Mouse (Mus musculus) adrenal gland, postnatal 4 days (tissue): Measurements from ENCODE around the gene Tsc22d1. TPM values are rescaled to one million over a fixed set of nuclear protein-coding genes. Genes with fewer than 3 reads are reported as not detected.

Source experiments
- DNase-seq, 2 experiments: peaks; one replicate each; pipeline ENCODE4 v3.0.0; 2021 to 2022; ENCODE audit warnings: low spot score in 2 of 2, mixed read lengths in 2 of 2
- total RNA-seq, 2 experiments: library from RNA; stranded (reverse); gene quantifications; 2 replicates each; pipeline ENCODE4 v1.2.3; 2021

Gene Tsc22d1
- total RNA-seq, 2 experiments from 2014 or later: 1,342 to 1,567 TPM

DNA sequence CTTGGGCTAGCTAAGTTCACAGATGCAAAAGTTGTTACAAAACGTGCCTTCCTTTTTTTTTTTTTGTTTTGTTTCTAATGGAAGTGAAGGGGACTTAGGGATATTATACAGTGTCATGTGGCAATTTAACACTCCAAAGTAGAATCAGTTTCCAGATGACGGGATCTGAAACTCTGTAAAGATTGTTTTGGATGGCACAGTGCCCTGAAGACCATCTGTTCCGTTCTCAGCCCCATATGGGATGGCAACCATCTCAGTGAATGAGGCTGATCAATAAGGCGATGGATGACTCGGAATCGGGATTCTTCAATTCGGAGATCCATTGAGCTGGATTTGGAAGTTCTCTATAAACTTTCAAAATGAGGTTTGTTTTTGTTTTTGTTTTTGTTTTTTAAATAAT is 17.6 kb downstream of the Tsc22d1 start:
- DNase-seq: no peak

- no peak for DNase-seq
Observed at GRCm38 (mm10) chr14:76432816-76433215, 18.1 kb downstream of the Tsc22d1 start.

DNA sequence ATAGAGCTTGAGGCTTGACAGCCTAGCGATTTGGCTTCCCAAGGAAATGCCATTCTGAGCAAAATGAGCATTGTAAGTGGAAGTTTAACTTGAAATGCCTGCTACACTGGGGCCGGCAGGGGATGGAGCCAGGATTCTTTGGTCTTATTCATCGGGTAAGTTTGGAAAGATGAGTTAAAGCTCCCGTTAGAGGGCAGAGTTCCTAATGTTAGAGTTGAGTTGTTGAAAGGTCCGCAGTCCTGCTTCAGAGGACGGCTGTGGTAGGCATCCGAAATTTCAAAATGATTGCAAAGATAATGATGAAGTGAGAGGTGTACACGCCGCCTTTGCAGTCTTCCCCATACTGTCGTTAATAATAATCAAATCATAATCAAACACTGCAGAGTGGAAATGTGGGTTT is 27.4 kb downstream of the Tsc22d1 start:
- DNase-seq: no peak

- no peak for DNase-seq
Observed at GRCm38 (mm10) chr14:76448987-76449386, 34.2 kb downstream of the Tsc22d1 start.

DNA sequence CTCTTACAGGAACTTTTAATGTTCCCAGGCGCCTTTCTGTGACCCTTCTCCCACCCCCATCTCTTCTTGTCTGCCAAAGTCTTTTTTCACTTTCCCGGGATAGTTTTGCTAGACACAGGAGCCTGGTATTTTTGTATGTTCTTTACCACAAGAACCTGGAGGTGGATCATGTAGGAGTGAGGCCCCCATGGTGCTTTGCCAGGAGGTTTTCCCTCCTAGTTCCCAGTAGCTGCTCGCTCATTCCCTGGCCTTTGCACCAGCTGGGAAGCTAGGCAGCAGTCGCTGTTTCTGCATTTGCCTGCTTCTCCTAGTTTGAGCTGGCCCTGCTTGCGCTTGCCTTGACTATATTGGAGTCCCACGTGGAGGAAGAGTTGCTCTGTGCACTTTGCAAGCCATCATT is 36.2 kb downstream of the Tsc22d1 start:
- DNase-seq: no peak

DNA sequence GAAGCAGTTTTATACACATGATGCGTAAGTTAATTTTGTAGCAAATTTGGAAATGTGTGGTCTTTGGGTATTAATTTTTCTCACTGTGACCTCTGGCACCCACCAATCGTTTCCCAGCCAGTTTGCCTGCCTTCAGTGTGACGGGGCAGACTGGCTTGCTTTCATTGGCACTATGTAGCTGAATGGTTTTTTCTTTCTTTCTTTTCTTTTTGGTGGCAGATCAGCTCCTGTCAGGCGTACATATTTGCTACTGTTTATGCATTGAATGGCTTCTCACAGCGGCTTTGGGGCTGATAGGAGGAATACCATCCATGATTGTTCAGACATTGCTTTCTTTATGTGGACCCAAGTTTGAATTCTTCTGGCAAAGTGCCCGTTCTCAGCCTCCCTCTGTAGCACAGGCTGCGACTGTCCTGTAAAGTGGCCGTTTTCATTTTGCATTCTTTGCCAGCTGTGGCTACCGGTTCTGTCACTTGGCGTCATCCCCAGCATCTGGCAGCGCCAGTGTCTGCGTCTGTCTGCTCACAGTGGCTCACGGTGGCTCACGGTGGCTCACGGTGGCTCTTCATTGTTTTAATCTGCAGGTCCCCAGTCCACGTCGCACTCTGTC is 38.1 kb downstream of the Tsc22d1 start:
- DNase-seq: no peak

DNA sequence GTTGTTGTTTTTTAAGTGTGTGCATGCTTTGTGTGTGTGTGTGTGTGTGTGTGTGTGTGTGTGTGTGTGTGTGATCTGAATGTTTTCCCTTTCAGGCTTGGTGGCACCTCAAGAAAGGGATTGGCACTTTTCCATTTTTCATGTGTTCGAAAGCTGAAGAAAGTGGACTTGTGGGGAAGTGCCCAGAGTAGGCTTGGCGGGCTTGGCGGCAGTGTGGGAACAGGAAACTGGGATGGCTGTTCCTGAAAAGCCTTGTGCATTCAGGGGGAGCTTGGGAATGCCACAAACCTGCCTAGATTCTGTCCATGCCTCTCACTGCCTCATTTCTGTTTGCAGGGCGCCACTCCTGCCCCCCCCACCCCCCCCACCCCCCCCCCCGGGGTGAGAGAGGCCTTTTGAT is 39.9 kb downstream of the Tsc22d1 start:
- no peak for DNase-seq

DNA sequence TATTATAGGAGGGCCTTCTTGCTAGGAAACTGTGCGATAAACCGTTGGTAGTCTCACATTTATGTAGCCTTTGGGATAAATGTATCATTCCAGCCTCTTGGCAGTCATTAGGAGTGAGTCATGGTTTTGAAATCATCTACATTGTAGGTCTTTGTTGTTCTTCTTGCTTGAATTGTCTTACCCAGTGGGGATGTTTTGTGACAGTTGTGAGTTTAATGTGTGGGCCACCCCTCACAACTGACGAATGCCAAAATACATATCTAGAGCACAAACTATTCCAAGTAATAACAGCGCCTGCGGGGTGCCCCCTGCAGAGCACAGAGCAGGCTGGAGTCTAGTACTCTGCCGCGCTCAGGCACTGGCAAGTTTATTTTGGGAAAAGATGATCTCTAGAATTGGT is 40.4 kb downstream of the Tsc22d1 start:
- no peak for DNase-seq

DNA sequence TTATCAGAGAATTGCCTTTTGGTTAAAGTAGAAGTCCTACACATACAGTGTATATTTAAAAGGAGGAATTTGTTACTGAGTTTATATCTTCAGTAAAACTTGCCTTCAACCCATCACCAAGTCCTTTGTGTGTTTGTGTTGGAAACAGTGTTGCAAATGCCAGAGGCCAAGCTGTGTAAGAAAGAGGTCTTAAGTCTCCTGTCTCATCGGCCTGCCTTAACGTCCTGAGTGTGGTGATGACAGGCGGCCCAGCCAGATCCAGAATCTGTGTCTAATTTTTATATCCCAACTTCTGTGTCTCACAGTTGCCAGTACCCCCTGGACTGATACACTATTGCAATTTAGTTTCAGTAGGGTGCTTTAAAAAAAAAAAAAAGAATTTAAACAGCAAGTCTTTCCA is 42.9 kb downstream of the Tsc22d1 start:
- DNase-seq: no peak

- DNase-seq: no peak
Observed at GRCm38 (mm10) chr14:76460181-76460580, 45.4 kb downstream of the Tsc22d1 start.

DNA sequence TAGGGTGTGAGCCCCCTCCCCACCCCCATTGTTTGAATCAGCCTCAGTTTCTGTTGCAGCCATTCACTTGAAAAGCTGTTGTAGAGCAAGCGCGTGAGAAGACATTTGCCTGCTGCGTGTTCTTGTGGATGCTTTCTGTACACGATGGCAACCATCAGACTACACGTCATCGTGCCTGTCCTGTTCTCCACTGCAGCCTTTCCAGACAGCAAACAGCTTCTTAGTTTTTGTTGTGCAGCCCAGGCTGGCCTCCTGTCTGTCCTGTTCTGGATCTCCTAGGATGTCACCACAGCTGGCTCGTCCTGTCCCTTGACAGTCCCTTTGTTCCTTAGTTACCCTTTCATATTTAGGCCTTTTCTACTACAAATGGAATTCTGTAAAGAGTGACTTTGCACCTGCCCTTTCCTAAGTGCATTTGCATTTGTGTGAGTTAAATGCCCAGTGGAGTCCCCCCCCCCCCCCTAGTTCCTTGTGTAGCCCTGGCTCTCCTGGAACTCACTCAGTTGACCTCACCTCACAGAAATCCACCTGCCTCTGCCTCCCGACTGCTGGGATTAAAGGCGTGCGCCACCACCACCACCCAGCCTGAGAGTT is 46.5 kb downstream of the Tsc22d1 start:
- no peak for DNase-seq

DNA sequence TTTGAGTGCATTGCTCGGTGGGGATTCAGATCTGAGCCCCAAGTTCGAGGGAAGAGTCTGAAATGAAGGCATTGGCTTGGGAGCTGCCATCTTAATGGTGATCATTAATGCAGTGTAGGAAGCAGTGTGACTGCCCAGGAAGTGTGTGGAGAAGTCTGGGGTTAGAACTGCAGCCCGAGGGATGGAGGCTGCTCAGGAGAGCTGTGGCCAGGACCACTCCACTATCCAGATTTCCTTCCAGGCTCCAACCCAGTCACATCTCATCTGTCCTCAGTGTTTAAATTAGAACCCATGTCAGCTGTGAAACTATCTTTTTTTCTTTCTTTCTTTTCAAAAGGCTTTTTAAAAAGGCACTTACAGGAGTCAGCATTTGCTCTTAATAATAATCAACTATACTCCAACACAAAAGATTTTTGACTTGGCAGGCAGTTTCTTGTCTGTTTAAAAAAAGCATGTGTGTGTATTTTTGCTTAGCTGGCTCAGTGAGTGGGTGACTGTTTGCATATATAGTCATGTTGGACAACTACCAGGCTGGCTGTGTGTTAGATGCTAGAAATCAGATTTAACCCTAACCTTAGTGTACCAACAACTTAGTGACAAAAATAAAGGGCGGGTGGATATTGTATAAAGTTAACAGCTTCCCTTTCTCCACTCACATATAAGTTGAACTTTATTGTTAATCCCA is 48.8 kb downstream of the Tsc22d1 start:
- no peak for DNase-seq

DNA sequence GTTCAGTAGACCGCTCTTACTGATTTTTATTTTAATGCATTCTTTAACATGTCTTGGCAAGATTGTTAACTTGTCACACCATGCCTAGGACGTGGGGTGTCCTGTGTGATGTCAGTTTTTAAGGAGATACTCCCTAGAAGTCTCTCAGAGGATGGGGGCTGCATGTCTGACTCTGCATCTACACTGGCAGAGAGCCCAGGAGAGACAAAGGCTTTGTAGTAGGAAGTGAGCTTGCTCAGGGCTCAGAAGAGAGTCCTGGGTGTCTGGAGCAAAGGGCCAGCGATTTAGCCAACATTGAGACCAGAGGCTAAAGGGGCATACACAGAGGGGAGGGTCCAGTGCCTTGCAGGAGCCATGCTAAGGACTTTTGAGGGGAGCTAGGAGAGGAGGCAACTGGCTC is 50.2 kb downstream of the Tsc22d1 start:
- DNase-seq: no peak

DNA sequence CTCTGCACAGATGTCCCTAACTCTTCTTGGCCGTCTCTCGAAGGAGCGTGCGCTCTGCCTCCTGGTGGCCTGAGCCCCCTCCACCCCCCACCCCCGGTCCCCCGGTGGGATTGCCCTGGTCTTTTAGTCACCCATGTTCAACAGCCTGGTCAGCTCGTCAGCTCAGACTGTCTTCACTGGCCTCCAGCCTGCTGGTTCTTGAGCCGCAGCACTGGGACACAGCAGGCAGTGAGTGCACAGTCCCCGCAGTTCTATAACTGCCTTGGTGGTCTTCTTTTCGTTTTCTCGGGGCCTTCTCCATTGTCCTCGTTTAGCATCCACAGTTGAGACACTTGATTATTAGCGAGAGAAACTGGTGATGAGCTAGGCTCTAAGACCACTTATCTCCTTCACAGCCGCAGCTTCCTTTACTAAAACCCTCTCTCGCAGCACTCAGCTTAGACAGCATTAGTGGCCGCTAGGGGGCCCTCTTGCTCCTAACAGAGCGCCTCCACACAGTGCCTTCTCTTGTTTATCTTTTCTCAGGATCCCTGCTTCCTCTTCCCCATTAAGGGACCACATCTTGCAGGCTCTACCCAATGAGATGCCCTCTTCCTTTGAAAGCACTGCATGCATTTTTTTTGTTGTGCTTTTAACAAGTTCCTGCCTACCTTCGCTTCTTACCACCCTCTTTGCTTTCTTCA is 52.0 kb downstream of the Tsc22d1 start:
- DNase-seq: peak; percentile 56 to 64

DNA sequence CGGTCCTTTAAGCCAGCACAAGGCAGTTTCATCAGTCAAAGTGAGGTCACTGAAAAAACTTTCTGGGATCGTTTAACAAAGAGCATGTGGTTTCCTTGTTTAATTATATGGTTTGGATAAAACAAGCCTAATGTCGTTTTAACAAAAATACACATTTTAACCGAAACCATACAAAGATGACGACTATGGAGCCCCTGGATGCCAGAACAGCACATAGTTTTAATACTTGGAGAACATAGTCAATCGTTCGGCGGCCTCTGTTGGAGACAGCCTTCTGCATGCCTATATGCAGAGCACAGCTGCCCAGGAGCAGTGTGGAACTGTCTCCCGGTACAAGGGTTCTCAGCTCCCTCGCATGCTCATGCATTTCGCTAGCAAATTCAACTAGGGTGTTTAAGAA is 53.2 kb downstream of the Tsc22d1 start:
- DNase-seq: no peak

GRCm38 (mm10) chr14:76471301-76471700 is 56.5 kb downstream of the Tsc22d1 start:
- DNase-seq: no peak

DNA sequence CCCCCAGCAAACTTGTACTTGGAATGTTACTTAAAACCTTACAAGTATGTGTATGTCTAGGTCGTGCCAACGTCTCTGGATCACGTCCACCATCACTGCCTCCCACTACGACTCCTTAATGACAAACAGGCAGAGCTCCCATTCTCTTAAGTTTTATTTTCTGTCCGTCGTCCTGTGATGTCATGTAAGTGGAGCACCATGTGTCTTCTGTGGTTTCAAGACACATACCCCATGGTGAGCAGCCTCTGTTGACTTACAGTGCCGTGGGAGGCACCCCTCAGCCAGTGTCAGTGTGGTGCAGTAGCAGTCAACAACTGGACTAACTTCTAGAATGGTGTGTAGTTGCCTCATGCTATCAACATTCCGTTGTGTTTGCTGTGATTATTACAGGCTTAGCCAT is 57.7 kb downstream of the Tsc22d1 start:
- DNase-seq: no peak

- DNase-seq: no peak
Observed at GRCm38 (mm10) chr14:76473404-76473803, 58.6 kb downstream of the Tsc22d1 start.

GRCm38 (mm10) chr14:76474165-76474564 is 59.4 kb downstream of the Tsc22d1 start:
- no peak for DNase-seq

DNA sequence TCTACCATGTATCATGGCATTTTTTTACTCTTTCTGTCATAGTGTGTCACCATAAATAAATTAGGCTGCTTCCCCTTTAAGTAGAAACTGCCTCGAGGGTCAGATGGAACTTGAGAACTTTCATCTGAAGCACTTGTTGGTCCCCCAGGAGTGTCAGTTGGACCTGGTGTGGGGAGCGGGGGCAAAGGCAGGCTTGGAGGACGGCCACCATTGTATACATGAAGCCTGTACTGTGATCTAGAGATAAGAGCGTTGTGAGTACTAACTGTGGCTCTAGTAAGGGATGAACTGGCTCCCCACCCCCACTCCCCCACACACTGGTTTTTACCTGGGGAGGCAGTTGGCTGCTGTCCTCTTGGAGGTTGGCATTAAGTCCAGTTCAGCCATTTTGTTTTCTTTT is 62.0 kb downstream of the Tsc22d1 start:
- no peak for DNase-seq

GRCm38 (mm10) chr14:76478076-76478475 is 63.3 kb downstream of the Tsc22d1 start:
- no peak for DNase-seq

DNA sequence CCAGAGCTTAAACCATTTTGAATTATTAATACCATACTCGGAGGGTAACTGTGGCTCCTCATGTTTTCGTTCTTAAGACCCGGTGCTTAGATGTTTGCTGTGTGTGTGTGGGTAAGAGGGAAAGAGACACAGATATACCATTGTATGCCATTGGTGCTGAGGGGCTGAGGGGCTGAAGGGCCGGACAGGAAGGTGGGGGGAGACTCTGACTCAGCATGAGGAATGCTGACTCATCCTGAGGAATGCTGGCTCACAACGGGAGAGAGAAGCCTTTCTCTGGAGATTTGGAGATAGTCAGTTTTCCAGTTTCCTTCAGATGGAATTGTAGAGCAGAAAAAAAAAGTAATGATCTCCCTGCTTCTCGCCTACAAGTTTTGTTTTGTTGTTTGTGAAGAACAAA is 63.9 kb downstream of the Tsc22d1 start:
- DNase-seq: no peak
